Mouse (Mus musculus): ENCODE results near the gene Ptprn2. TPM values are rescaled to one million over a fixed set of nuclear protein-coding genes. Genes with fewer than 3 reads are reported as not detected.

Gene Ptprn2
- polyA plus RNA-seq, 1 experiment from 2014 or later, result 0.08 TPM

DNA sequence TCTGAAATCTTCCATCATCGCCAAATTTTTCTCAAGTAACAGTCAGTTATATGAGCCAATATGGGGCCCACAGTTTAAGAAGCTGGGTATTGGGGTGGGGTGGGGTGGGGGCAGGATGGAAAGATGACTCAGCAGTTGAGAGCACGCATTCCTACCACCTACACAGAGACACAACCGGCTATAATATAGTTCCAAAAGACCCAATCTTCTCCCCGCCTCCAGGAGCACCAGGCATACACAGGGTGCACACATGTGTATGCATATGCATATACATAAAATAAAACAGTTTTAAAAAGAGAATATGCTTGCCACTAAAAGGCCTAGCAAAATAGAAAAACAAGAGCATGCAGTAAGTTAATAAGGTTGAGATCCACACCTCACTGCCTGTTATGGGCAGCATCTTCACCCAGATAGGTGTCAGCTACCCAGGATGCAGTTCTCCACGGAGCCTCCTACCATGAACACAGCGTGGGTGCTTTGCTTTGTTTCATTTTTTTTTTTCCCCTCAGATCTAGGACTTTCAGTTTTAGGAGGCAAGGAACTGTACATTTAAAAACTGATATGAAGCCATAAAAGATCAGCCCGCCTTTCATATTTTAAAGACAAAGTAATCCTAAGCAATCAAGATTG lies 783.1 kb downstream of the Ptprn2 start:
- no peak for ATAC-seq (ENCODE audit: low FRiP score, low TSS enrichment)
- H3K9me3 ChIP-seq (ENCODE audit: control insufficient read depth, low read length), result no peaks in the 10 kb centered on the region
- no peak overlapping the region for H3K4me3 ChIP-seq (ENCODE audit: low read length)
- H3K27me3 ChIP-seq (ENCODE audit: control insufficient read depth, insufficient read depth, low read length), result no peaks in the 10 kb centered on the region
- H3K27ac ChIP-seq (ENCODE audit: low read depth, low read length), result no peak overlapping the region
- no peaks in the 10 kb centered on the region for H3K4me1 ChIP-seq (ENCODE audit: control insufficient read depth, insufficient read depth, low read length)
- no peak overlapping the region for H3K4me2 ChIP-seq (replicated peaks; ENCODE audit: low read depth, low read length)
- no peaks in the 10 kb centered on the region for H3K36me3 ChIP-seq (ENCODE audit: control insufficient read depth, insufficient read depth, low read length)
- WGBS, result 82% methylated on average over 7 of the region's 7 CpGs
- no peak overlapping the region for H3K9ac ChIP-seq (ENCODE audit: low read depth, low read length)

- no peak overlapping the region for H3K27ac ChIP-seq (ENCODE audit: low read depth, low read length)
- H3K4me3 ChIP-seq (ENCODE audit: low read length), result no peak overlapping the region
- no peak overlapping the region for H3K9ac ChIP-seq (ENCODE audit: low read depth, low read length)
- H3K9me3 ChIP-seq (ENCODE audit: control insufficient read depth, low read length), result no peaks in the 10 kb centered on the region
- no peaks in the 10 kb centered on the region for H3K36me3 ChIP-seq (ENCODE audit: control insufficient read depth, insufficient read depth, low read length)
- H3K27me3 ChIP-seq (ENCODE audit: control insufficient read depth, insufficient read depth, low read length), result no peaks in the 10 kb centered on the region
- H3K4me2 ChIP-seq (replicated peaks; ENCODE audit: low read depth, low read length), result no peak overlapping the region
- 91% methylated on average over 4 of the region's 4 CpGs for WGBS
- H3K4me1 ChIP-seq (ENCODE audit: control insufficient read depth, insufficient read depth, low read length), result no peaks in the 10 kb centered on the region
- ATAC-seq (ENCODE audit: low FRiP score, low TSS enrichment), result no peak
Observed at GRCm38 (mm10) chr12:117269310-117269709, 783.8 kb downstream of the Ptprn2 start.

DNA sequence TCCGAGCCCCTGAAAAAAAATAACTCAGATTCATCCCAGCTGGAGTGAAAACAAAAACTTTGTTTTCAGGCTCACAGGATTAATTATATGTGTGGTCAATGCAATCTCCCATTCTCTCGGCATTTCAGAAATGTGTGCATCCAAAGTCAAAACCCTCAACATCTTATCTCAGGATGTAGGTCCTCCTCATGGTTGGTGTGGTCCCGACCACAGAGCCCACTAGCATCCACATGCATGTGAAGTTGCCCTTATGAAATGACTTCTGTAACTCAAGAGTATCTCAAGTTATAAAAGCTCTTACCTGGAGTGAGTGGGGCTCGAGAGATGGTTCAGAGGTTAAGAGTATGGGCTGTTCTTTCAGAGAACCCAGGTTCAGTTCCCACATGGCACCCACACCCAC lies 784.7 kb downstream of the Ptprn2 start:
- Histone ChIP-seq H3K4me1 (ENCODE audit: control insufficient read depth, insufficient read depth, low read length) (no peaks in the 10 kb centered on the region), H3K36me3 (ENCODE audit: control insufficient read depth, insufficient read depth, low read length) (no peaks in the 10 kb centered on the region), H3K4me3 (ENCODE audit: low read length) (no peak overlapping the region), H3K9me3 (ENCODE audit: control insufficient read depth, low read length) (no peaks in the 10 kb centered on the region), H3K9ac (ENCODE audit: low read depth, low read length) (no peak overlapping the region), H3K4me2 (replicated peaks; ENCODE audit: low read depth, low read length) (no peak overlapping the region), H3K27ac (ENCODE audit: low read depth, low read length) (no peak overlapping the region), H3K27me3 (ENCODE audit: control insufficient read depth, insufficient read depth, low read length) (no peaks in the 10 kb centered on the region)
- WGBS, result 83% methylated on average over 4 of the region's 4 CpGs
- ATAC-seq (ENCODE audit: low FRiP score, low TSS enrichment), result no peak

- no peak overlapping the region for H3K4me3 ChIP-seq (ENCODE audit: low read length)
- H3K27me3 ChIP-seq (ENCODE audit: control insufficient read depth, insufficient read depth, low read length), result no peaks in the 10 kb centered on the region
- H3K9me3 ChIP-seq (ENCODE audit: control insufficient read depth, low read length), result no peaks in the 10 kb centered on the region
- H3K4me2 ChIP-seq (replicated peaks; ENCODE audit: low read depth, low read length), result no peak overlapping the region
- H3K4me1 ChIP-seq (ENCODE audit: control insufficient read depth, insufficient read depth, low read length), result no peaks in the 10 kb centered on the region
- no peak overlapping the region for H3K9ac ChIP-seq (ENCODE audit: low read depth, low read length)
- no peak overlapping the region for H3K27ac ChIP-seq (ENCODE audit: low read depth, low read length)
- no peaks in the 10 kb centered on the region for H3K36me3 ChIP-seq (ENCODE audit: control insufficient read depth, insufficient read depth, low read length)
- 18% methylated on average over 4 of the region's 4 CpGs for WGBS
- ATAC-seq (ENCODE audit: low FRiP score, low TSS enrichment), result no peak
Observed at GRCm38 (mm10) chr12:117273166-117273565, 787.6 kb downstream of the Ptprn2 start.

- no peak for ATAC-seq (ENCODE audit: low FRiP score, low TSS enrichment)
- no peak overlapping the region for H3K27ac ChIP-seq (ENCODE audit: low read depth, low read length)
- whole genome bisulfite sequencing, result 84% methylated on average over 5 of the region's 5 CpGs
- H3K4me2 ChIP-seq (replicated peaks; ENCODE audit: low read depth, low read length), result no peak overlapping the region
- H3K9ac ChIP-seq (ENCODE audit: low read depth, low read length), result no peak overlapping the region
- H3K9me3 ChIP-seq (ENCODE audit: control insufficient read depth, low read length), result no peaks in the 10 kb centered on the region
- no peaks in the 10 kb centered on the region for H3K4me1 ChIP-seq (ENCODE audit: control insufficient read depth, insufficient read depth, low read length)
- no peaks in the 10 kb centered on the region for H3K27me3 ChIP-seq (ENCODE audit: control insufficient read depth, insufficient read depth, low read length)
- H3K36me3 ChIP-seq (ENCODE audit: control insufficient read depth, insufficient read depth, low read length), result no peaks in the 10 kb centered on the region
- no peak overlapping the region for H3K4me3 ChIP-seq (ENCODE audit: low read length)
Observed at GRCm38 (mm10) chr12:117274576-117274975, 789.1 kb downstream of the Ptprn2 start.

- H3K4me1 ChIP-seq (ENCODE audit: control insufficient read depth, insufficient read depth, low read length), result no peaks in the 10 kb centered on the region
- no peak overlapping the region for H3K9ac ChIP-seq (ENCODE audit: low read depth, low read length)
- 87% methylated on average over 3 of the region's 3 CpGs for WGBS
- H3K36me3 ChIP-seq (ENCODE audit: control insufficient read depth, insufficient read depth, low read length), result no peaks in the 10 kb centered on the region
- no peak for ATAC-seq (ENCODE audit: low FRiP score, low TSS enrichment)
- H3K27me3 ChIP-seq (ENCODE audit: control insufficient read depth, insufficient read depth, low read length), result no peaks in the 10 kb centered on the region
- no peak overlapping the region for H3K27ac ChIP-seq (ENCODE audit: low read depth, low read length)
- no peak overlapping the region for H3K4me2 ChIP-seq (replicated peaks; ENCODE audit: low read depth, low read length)
- no peaks in the 10 kb centered on the region for H3K9me3 ChIP-seq (ENCODE audit: control insufficient read depth, low read length)
- H3K4me3 ChIP-seq (ENCODE audit: low read length), result no peak overlapping the region
Observed at GRCm38 (mm10) chr12:117280790-117281189, 795.3 kb downstream of the Ptprn2 start.

DNA sequence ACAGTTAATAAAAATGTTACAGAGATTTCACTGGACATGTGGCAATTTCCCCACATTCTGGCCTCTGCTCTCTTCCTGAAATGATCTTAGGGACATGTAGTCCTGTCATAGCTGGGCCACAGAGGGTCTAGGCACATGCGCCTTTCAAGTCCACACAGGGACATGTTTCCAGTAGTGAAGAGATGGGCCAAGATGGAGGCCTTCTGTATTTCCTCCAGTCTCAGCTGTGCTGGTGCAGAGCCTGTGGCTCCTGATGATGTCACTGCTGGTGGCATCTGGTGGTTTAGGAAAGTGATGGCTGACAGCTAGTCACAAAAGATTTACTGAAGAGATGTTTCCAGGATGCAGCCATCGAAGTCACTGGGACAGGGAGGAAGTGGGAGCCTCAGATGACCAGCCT lies 797.1 kb downstream of the Ptprn2 start:
- Histone ChIP-seq H3K4me2 (replicated peaks; ENCODE audit: low read depth, low read length) (no peak overlapping the region), H3K9me3 (ENCODE audit: control insufficient read depth, low read length) (no peaks in the 10 kb centered on the region), H3K4me3 (ENCODE audit: low read length) (no peak overlapping the region), H3K9ac (ENCODE audit: low read depth, low read length) (no peak overlapping the region), H3K27me3 (ENCODE audit: control insufficient read depth, insufficient read depth, low read length) (no peaks in the 10 kb centered on the region), H3K27ac (ENCODE audit: low read depth, low read length) (no peak overlapping the region), H3K36me3 (ENCODE audit: control insufficient read depth, insufficient read depth, low read length) (no peaks in the 10 kb centered on the region), H3K4me1 (ENCODE audit: control insufficient read depth, insufficient read depth, low read length) (no peaks in the 10 kb centered on the region)
- ATAC-seq (ENCODE audit: low FRiP score, low TSS enrichment), result no peak
- WGBS, result 66% methylated on average over 2 of the region's 2 CpGs

- H3K9ac ChIP-seq (ENCODE audit: low read depth, low read length), result no peak overlapping the region
- no peak for ATAC-seq (ENCODE audit: low FRiP score, low TSS enrichment)
- H3K36me3 ChIP-seq (ENCODE audit: control insufficient read depth, insufficient read depth, low read length), result no peaks in the 10 kb centered on the region
- H3K27me3 ChIP-seq (ENCODE audit: control insufficient read depth, insufficient read depth, low read length), result no peaks in the 10 kb centered on the region
- no peak overlapping the region for H3K27ac ChIP-seq (ENCODE audit: low read depth, low read length)
- H3K4me1 ChIP-seq (ENCODE audit: control insufficient read depth, insufficient read depth, low read length), result no peaks in the 10 kb centered on the region
- 81% methylated on average over 2 of the region's 2 CpGs for WGBS
- no peak overlapping the region for H3K4me2 ChIP-seq (replicated peaks; ENCODE audit: low read depth, low read length)
- no peak overlapping the region for H3K4me3 ChIP-seq (ENCODE audit: low read length)
- H3K9me3 ChIP-seq (ENCODE audit: control insufficient read depth, low read length), result no peaks in the 10 kb centered on the region
Observed at GRCm38 (mm10) chr12:117287456-117287855, 801.9 kb downstream of the Ptprn2 start.

GRCm38 (mm10) chr12:117291943-117292342 lies 806.4 kb downstream of the Ptprn2 start:
- no peak overlapping the region for H3K4me2 ChIP-seq (replicated peaks; ENCODE audit: low read depth, low read length)

More at GRCm38 (mm10) chr12:117291943-117292342, 806.4 kb downstream of the Ptprn2 start:
- Histone ChIP-seq H3K9ac (ENCODE audit: low read depth, low read length) (no peak overlapping the region), H3K27me3 (ENCODE audit: control insufficient read depth, insufficient read depth, low read length) (no peaks in the 10 kb centered on the region), H3K36me3 (ENCODE audit: control insufficient read depth, insufficient read depth, low read length) (no peaks in the 10 kb centered on the region), H3K4me1 (ENCODE audit: control insufficient read depth, insufficient read depth, low read length) (no peaks in the 10 kb centered on the region), H3K9me3 (ENCODE audit: control insufficient read depth, low read length) (no peaks in the 10 kb centered on the region), H3K4me3 (ENCODE audit: low read length) (no peak overlapping the region), H3K27ac (ENCODE audit: low read depth, low read length) (no peak overlapping the region)
- no peak for ATAC-seq (ENCODE audit: low FRiP score, low TSS enrichment)
- 69% methylated on average over 3 of the region's 3 CpGs for WGBS
